Mouse (Mus musculus) lung, embryonic 14.5 days (tissue): ENCODE results near the gene Lamtor5. TPM values are rescaled to one million over a fixed set of nuclear protein-coding genes. Genes with fewer than 3 reads are reported as not detected.

Experiments
- ATAC-seq: fragments of 200-750 bp; cut with Nextera tagmentation; 2 replicates; pipeline ENCODE4 v1.8.0; 2017; ENCODE audit warnings: mild to moderate bottlenecking, moderate TSS enrichment, moderate library complexity; ENCODE audit not compliant: insufficient read depth
- DNase-seq: peaks from one replicate; pipeline ENCODE4 v3.0.0-alpha.2; 2015
- H3K27ac ChIP-seq: fragments of 300-500 bp; sonication (generic); 2 replicates; pipeline ENCODE4 v1.5.1; 2014; ENCODE audit warnings: low read depth, mild to moderate bottlenecking, moderate library complexity
- H3K27me3 ChIP-seq: fragments of 300-500 bp; sonication (generic); 2 replicates; pipeline ENCODE4 v1.6.1; 2014; ENCODE audit warnings: low read length, control low read depth; ENCODE audit not compliant: insufficient read depth
- H3K36me3 ChIP-seq: fragments of 300-500 bp; sonication (generic); 2 replicates; pipeline ENCODE4 v1.6.1; 2014; ENCODE audit warnings: control low read depth; ENCODE audit not compliant: insufficient read depth
- H3K4me1 ChIP-seq: fragments of 300-500 bp; sonication (generic); 2 replicates; pipeline ENCODE4 v1.6.1; 2014; ENCODE audit warnings: antibody characterized with exemption, control low read depth; ENCODE audit not compliant: insufficient read depth
- H3K4me2 ChIP-seq: fragments of 300-500 bp; sonication (generic); 2 replicates; pipeline ENCODE4 v1.6.1; 2014; ENCODE audit warnings: mild to moderate bottlenecking
- H3K4me3 ChIP-seq: fragments of 300-500 bp; sonication (generic); 2 replicates; pipeline ENCODE4 v1.5.1; 2014; ENCODE audit warnings: low read depth, low read length
- H3K9ac ChIP-seq: fragments of 300-500 bp; sonication (generic); 2 replicates; pipeline ENCODE4 v1.6.1; 2014
- H3K9me3 ChIP-seq: fragments of 300-500 bp; sonication (generic); 2 replicates; pipeline ENCODE4 v1.6.1; 2016; ENCODE audit warnings: low read depth, low read length, control low read depth
- CTCF ChIP-seq: IDR thresholded peaks from 2 replicates; pipeline ENCODE4 v1.5.1; 2016; ENCODE audit warnings: antibody characterized with exemption, low read depth
- WGBS: fragments of 180-500 bp; shearing (Covaris S2); extraction: QIAGEN DNeasy Blood & Tissue Kit; methylation state at CpG from one replicate; pipeline ENCODE4 v1.1.7; 2014; 5-methylcytosine and 5-hydroxymethylcytosine counted together
- polyA plus RNA-seq: library from polyadenylated mRNA; unstranded; fragments of >200 nt; fragmentation: Nextera tagmentation; extraction: Ambion mirVana; gene quantifications from 2 replicates; pipeline ENCODE4 v1.2.1, GENCODE M21; 2014

Lamtor5 gene
- polyA plus RNA-seq, 1 experiment from 2014 or later = 195 TPM

- no peak for TF ChIP-seq CTCF
- H3K36me3 ChIP-seq = peaks cover 38% of the 10 kb centered on the region
- no peaks in the 10 kb centered on the region for H3K9me3 ChIP-seq
- DNase-seq (peak; percentile 60), ATAC-seq (no peak)
- 46% methylated on average over 28 of the region's 28 CpGs for WGBS
- peak overlapping the region; percentile 97 for H3K4me2 ChIP-seq
- H3K4me1 ChIP-seq = peaks cover 17% of the 10 kb centered on the region
- peak overlapping the region; percentile 92 for H3K9ac ChIP-seq
- no peak overlapping the region for H3K27ac ChIP-seq
- no peaks in the 10 kb centered on the region for H3K27me3 ChIP-seq
- H3K4me3 ChIP-seq = peak overlapping the region; percentile 98
Observed at GRCm38 (mm10) chr3:107330503-107331424, 52.1 kb downstream of the Lamtor5 start.

GRCm38 (mm10) chr3:107331746-107332126 is 53.1 kb downstream of the Lamtor5 start:
- DNase-seq = no peak
- 14% methylated on average over 17 of the region's 17 CpGs for WGBS
- Histone ChIP-seq H3K4me2 (peak overlapping the region; percentile 97), H3K4me1 (peaks cover 17% of the 10 kb centered on the region), H3K27ac (peak overlapping the region; percentile 94; the same call in 1 of the 2 replicates), H3K27me3 (no peaks in the 10 kb centered on the region), H3K9me3 (no peaks in the 10 kb centered on the region), H3K4me3 (peak overlapping the region; percentile 98), H3K36me3 (peaks cover 34% of the 10 kb centered on the region), H3K9ac (peak overlapping the region; percentile 92)
- no peak for TF ChIP-seq CTCF
- ATAC-seq = no peak

DNA sequence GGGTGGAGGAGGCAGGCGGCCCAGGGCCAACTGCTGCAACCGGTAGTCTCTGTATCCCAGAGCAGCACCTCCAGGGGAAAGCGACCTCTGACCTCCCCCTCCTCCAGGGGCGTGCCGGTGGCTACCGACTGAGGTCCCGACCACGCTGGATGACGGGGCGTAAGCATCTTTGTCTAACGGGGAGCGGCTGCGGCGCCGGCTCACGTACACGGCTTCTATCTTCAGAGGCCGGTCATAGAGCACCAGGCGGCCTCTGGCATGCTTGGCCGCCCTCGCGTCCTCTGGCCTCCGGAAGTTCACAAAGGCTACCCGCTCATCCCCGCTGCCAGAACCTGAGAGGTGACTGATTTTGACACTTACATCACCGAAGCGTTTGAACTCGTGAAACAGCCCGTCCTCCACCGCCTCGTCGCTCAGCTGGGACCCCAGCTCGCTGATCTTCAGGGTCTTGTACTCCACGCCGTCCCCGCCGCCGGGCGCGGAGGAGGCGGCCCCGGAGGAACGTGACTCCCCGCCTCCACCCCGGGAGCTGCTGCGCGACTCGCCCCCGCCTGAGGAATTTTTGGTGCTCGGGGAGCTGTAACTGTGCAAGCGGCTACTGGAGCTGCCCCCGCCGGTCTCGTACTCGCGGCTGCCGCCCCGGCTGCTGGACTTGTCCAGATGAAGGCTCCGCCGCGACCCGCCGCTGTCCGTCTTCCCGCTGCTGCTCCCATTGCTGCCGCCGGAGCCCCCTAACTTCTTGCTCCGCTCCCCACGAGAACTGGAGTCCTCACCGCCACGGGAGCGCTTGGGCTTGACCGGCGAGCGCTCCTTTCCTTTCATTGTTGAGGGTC is 53.7 kb downstream of the Lamtor5 start:
- H3K27ac ChIP-seq = peak overlapping the region; percentile 94
- peaks cover 34% of the 10 kb centered on the region for H3K36me3 ChIP-seq
- ATAC-seq (peak; percentile 7), DNase-seq (peak; percentile 70)
- peaks cover 17% of the 10 kb centered on the region for H3K4me1 ChIP-seq
- H3K9ac ChIP-seq = peak overlapping the region; percentile 92
- H3K27me3 ChIP-seq = no peaks in the 10 kb centered on the region
- H3K9me3 ChIP-seq = no peaks in the 10 kb centered on the region
- under 1% methylated on average over 75 of the region's 75 CpGs for WGBS
- peak overlapping the region; percentile 98 for H3K4me3 ChIP-seq
- H3K4me2 ChIP-seq = peak overlapping the region; percentile 97
- no peak for TF ChIP-seq CTCF

- Histone ChIP-seq H3K9me3 (no peaks in the 10 kb centered on the region), H3K36me3 (peaks cover 30% of the 10 kb centered on the region), H3K4me1 (peaks cover 17% of the 10 kb centered on the region), H3K9ac (peak overlapping the region; percentile 92), H3K4me3 (peak overlapping the region; percentile 98), H3K27ac (peak overlapping the region; percentile 96), H3K27me3 (no peaks in the 10 kb centered on the region), H3K4me2 (peak overlapping the region; percentile 97)
- TF ChIP-seq CTCF = no peak
- ATAC-seq (peak; percentile 95), DNase-seq (peak; percentile 100)
- WGBS = under 1% methylated on average over 37 of the region's 37 CpGs
Observed at GRCm38 (mm10) chr3:107332960-107333380, 54.3 kb downstream of the Lamtor5 start.

Other genes with a start within 250 kb of the Lamtor5 start
- 2.9 and 4.5 TPM in 2 replicates for gene Kcna3, start 242.7 kb upstream of the Lamtor5 start, polyA plus RNA-seq
- 0.42 and 0.51 TPM in 2 replicates for gene Kcna2, start 177.7 kb upstream of the Lamtor5 start, polyA plus RNA-seq
- not detected in 2 replicates for gene Kcna10, start 95.8 kb upstream of the Lamtor5 start, polyA plus RNA-seq
- 139 and 158 TPM in 2 replicates for gene Cym, start 57.1 kb upstream of the Lamtor5 start, polyA plus RNA-seq
- 0.43 and 0.54 TPM in 2 replicates for gene A630076J17Rik, start 48.2 kb upstream of the Lamtor5 start, polyA plus RNA-seq
- 0.12 TPM in 1 of 2 replicates, not detected in the other for gene Prok1, start 39.2 kb upstream of the Lamtor5 start, polyA plus RNA-seq
- 3.4 TPM in 2 replicates for gene Slc16a4, start 12.4 kb downstream of the Lamtor5 start, polyA plus RNA-seq
- gene Rbm15, start 54.8 kb downstream of the Lamtor5 start, polyA plus RNA-seq = 19.6 and 20.3 TPM in 2 replicates
- 0.07 and 0.18 TPM in 2 replicates for gene Kcnc4, start 180.7 kb downstream of the Lamtor5 start, polyA plus RNA-seq
- 3.6 and 4.2 TPM in 2 replicates for gene Slc6a17, start 239.2 kb downstream of the Lamtor5 start, polyA plus RNA-seq